Mouse (Mus musculus) liver, embryonic 14.5 days (tissue): Measurements from ENCODE around the gene Ets1. TPM values are rescaled to one million over a fixed set of nuclear protein-coding genes. Genes with fewer than 3 reads are reported as not detected.

Experiments used
- ATAC-seq: fragments of 200-750 bp; cut with Nextera tagmentation; 2 replicates; pipeline ENCODE4 v1.8.0; 2017; ENCODE audit warnings: moderate number of reproducible peaks, mild to moderate bottlenecking, moderate library complexity; ENCODE audit not compliant: insufficient read depth
- DNase-seq, 3 experiments: peaks; one replicate each; pipeline ENCODE4 v3.0.0-alpha.2; 2012 to 2013; ENCODE audit warnings: low read depth in 3 of 3, low spot score in 3 of 3
- H3K27ac ChIP-seq: fragments of 300-500 bp; sonication (generic); 2 replicates; pipeline ENCODE4 v1.5.1; 2014; ENCODE audit warnings: moderate library complexity, mild to moderate bottlenecking, control low read depth, inconsistent platforms
- H3K27me3 ChIP-seq: fragments of 300-500 bp; sonication (generic); 2 replicates; pipeline ENCODE4 v1.6.1; 2014; ENCODE audit warnings: mild to moderate bottlenecking, low read length, moderate library complexity; ENCODE audit not compliant: control insufficient read depth, insufficient read depth
- H3K36me3 ChIP-seq: fragments of 300-500 bp; sonication (generic); replicated peaks from 2 replicates; pipeline ENCODE4 v1.6.1; 2014; ENCODE audit warnings: low read depth; ENCODE audit not compliant: control insufficient read depth, insufficient read depth
- H3K4me1 ChIP-seq, 2 experiments: fragments of 200-500 bp in 1 of 2; fragments of 300-500 bp in 1 of 2; sonication (generic) in 1 of 2; replicated peaks; 2 replicates each; pipeline ENCODE4 v1.6.1; 2012 to 2014; ENCODE audit warnings: antibody characterized with exemption in 1 of 2, inconsistent platforms in 1 of 2, low read length in 1 of 2; ENCODE audit not compliant: control insufficient read depth in 2 of 2, insufficient read depth in 2 of 2
- H3K4me2 ChIP-seq: fragments of 300-500 bp; sonication (generic); 2 replicates; pipeline ENCODE4 v1.6.1; 2014; ENCODE audit warnings: low read depth, mild to moderate bottlenecking, control low read depth, moderate library complexity
- H3K4me3 ChIP-seq, 2 experiments: fragments of 200-500 bp in 1 of 2; fragments of 300-500 bp in 1 of 2; sonication (generic) in 1 of 2; 2 replicates each; pipeline ENCODE4 v1.5.1; 2012 to 2014; ENCODE audit warnings: low read depth in 2 of 2, low read length in 2 of 2, mild to moderate bottlenecking in 2 of 2, control low read depth in 1 of 2, inconsistent platforms in 1 of 2, moderate library complexity in 1 of 2; ENCODE audit not compliant: insufficient read depth in 1 of 2
- H3K9ac ChIP-seq: fragments of 300-500 bp; sonication (generic); replicated peaks from 2 replicates; pipeline ENCODE4 v1.6.1; 2014; ENCODE audit warnings: mild to moderate bottlenecking, control low read depth, moderate library complexity
- H3K9me3 ChIP-seq: fragments of 300-500 bp; sonication (generic); 2 replicates; pipeline ENCODE4 v1.6.1; 2016; ENCODE audit warnings: low read length, mixed read lengths; ENCODE audit not compliant: control insufficient read depth
- CTCF ChIP-seq: IDR thresholded peaks from 2 replicates; pipeline ENCODE4 v1.5.1; 2016; ENCODE audit warnings: antibody characterized with exemption, low read depth, control low read depth
- EP300 ChIP-seq: IDR thresholded peaks from 2 replicates; pipeline ENCODE4 v1.6.1; 2016; ENCODE audit warnings: antibody characterized with exemption, low read depth
- WGBS: fragments of 180-500 bp; shearing (Covaris S2); extraction: QIAGEN DNeasy Blood & Tissue Kit; methylation state at CpG from one replicate; pipeline ENCODE4 v1.1.7; 2014; ENCODE audit not compliant: insufficient replicate concordance; 5-methylcytosine and 5-hydroxymethylcytosine counted together
- polyA plus RNA-seq, 2 experiments: library from polyadenylated mRNA; depleted of rRNA in 1 of 2; stranded (reverse) in 1 of 2; unstranded in 1 of 2; fragments of >200 nt; fragmentation: Nextera tagmentation in 1 of 2; extraction: Ambion mirVana in 1 of 2; gene quantifications; 2 replicates each; pipeline versions ENCODE4 v1.2.1 to v1.2.3; 2012 to 2014

Ets1 gene
- 3.5 and 4.4 TPM in 2 replicates for polyA plus RNA-seq (2012; rRNA removed)
- 8.0 and 8.3 TPM in 2 replicates for polyA plus RNA-seq (2014; fragmentation: Nextera tagmentation; extraction: Ambion mirVana)

GRCm38 (mm10) chr9:32635627-32636385 lies at the start of gene Ets1:
Ets1 (plus strand) TSS chr9:32636221.
- Histone ChIP-seq H3K36me3 (no peaks in the 10 kb centered on the region), H3K9me3 (no peaks in the 10 kb centered on the region), H3K4me1 (no peaks in the 10 kb centered on the region), H3K27ac (no peak within 1 kb of the TSS), H3K27me3 (peaks cover 17% of the 10 kb centered on the region), H3K4me2 (no peak within 1 kb of the TSS), H3K9ac (no peak within 1 kb of the TSS), H3K4me3 (no peak within 1 kb of the TSS)
- TF ChIP-seq CTCF: no peak
- TF ChIP-seq EP300: no peak
- ATAC-seq: no peak
- no peak for DNase-seq
- WGBS: 2% methylated on average over 10 of the region's 10 CpGs

- Histone ChIP-seq H3K9me3 (no peaks in the 10 kb centered on the region), H3K27me3 (no peaks in the 10 kb centered on the region), H3K9ac (no peak overlapping the region), H3K27ac (no peak overlapping the region), H3K4me2 (no peak overlapping the region), H3K4me1 (no peaks in the 10 kb centered on the region; a peak in 1 of 4 replicates), H3K4me3 (no peak overlapping the region), H3K36me3 (no peaks in the 10 kb centered on the region)
- WGBS: 6% methylated on average over 8 of the region's 8 CpGs
- ATAC-seq: peak; percentile 50; the same call in 1 of the 2 replicates
- TF ChIP-seq EP300: no peak
- peak; percentile 95 for TF ChIP-seq CTCF
- DNase-seq: peak; percentile 49 to 59 (median 53)
These were observed 46.1 kb upstream of the Ets1 start for GRCm38 (mm10) chr9:32589900-32590299.

- TF ChIP-seq EP300 (no peak), CTCF (no peak)
- Histone ChIP-seq H3K9me3 (no peaks in the 10 kb centered on the region), H3K9ac (no peak overlapping the region), H3K27me3 (no peaks in the 10 kb centered on the region), H3K4me2 (no peak overlapping the region), H3K27ac (no peak overlapping the region), H3K36me3 (no peaks in the 10 kb centered on the region), H3K4me3 (no peak overlapping the region), H3K4me1 (no peaks in the 10 kb centered on the region; a peak in 1 of 4 replicates)
- no peak for ATAC-seq
- DNase-seq: no peak
- 61% methylated on average over 5 of the region's 5 CpGs for WGBS
These were observed 45.5 kb upstream of the Ets1 start for GRCm38 (mm10) chr9:32590571-32590970.

- Histone ChIP-seq H3K27ac (no peak overlapping the region), H3K27me3 (no peaks in the 10 kb centered on the region), H3K36me3 (no peaks in the 10 kb centered on the region), H3K9me3 (no peaks in the 10 kb centered on the region), H3K4me1 (no peaks in the 10 kb centered on the region; a peak in 1 of 4 replicates), H3K4me3 (no peak overlapping the region), H3K9ac (no peak overlapping the region), H3K4me2 (no peak overlapping the region)
- DNase-seq: peak; percentile 66 to 68 (median 68)
- peak; percentile 73 for ATAC-seq
- 11% methylated on average over 14 of the region's 14 CpGs for WGBS
- TF ChIP-seq CTCF (peak; percentile 91), EP300 (peak; percentile 11; the same call in 1 of the 2 replicates)
These were observed 44.1 kb upstream of the Ets1 start for GRCm38 (mm10) chr9:32591732-32592582.

GRCm38 (mm10) chr9:32592583-32592890 lies 43.5 kb upstream of the Ets1 start:
- H3K9ac ChIP-seq: no peak overlapping the region
- ATAC-seq (no peak), DNase-seq (no peak)
- no peak overlapping the region for H3K4me2 ChIP-seq
- no peaks in the 10 kb centered on the region; a peak in 1 of 4 replicates for H3K4me1 ChIP-seq
- no peaks in the 10 kb centered on the region for H3K36me3 ChIP-seq
- TF ChIP-seq CTCF: no peak
- no peak for TF ChIP-seq EP300
- no peak overlapping the region for H3K27ac ChIP-seq
- no peak overlapping the region for H3K4me3 ChIP-seq
- 51% methylated on average over 2 of the region's 2 CpGs for WGBS
- no peaks in the 10 kb centered on the region for H3K27me3 ChIP-seq
- H3K9me3 ChIP-seq: no peaks in the 10 kb centered on the region
